Mouse (Mus musculus): ENCODE measurements at regions not wholly inside any gene's neighbourhood (a gene's known extent, or its start where the extent isn't known, plus 50 kb on each side); places are given as distances from the start of the nearest gene placed in this dataset.

- no peak for TF ChIP-seq CTCF (IDR thresholded peaks at IDR 0.05; ENCODE audit: control insufficient read depth, insufficient read depth, insufficient replicate concordance, low read depth, low read length)
- no peak for TF ChIP-seq POLR2A (IDR thresholded peaks at IDR 0.05; ENCODE audit: control insufficient read depth, low read depth, low read length)
These were observed 568.5 kb downstream of the Btbd3 start for GRCm38 (mm10) chr2:138824873-138825272.
